Mouse (Mus musculus) spleen, postnatal 36 days (tissue): ENCODE results near the gene D330020A13Rik.
"Not testable (repeated sequence)": the region's sequence is repeated elsewhere in the genome, so short reads cannot be mapped to it uniquely, and the experiment has no call there.

Experiments used
- DNase-seq, 2 experiments: peaks; one replicate each; pipeline ENCODE4 v3.0.0; 2022; ENCODE audit warnings: low spot score in 2 of 2, mixed read lengths in 1 of 2

Gene D330020A13Rik

DNA sequence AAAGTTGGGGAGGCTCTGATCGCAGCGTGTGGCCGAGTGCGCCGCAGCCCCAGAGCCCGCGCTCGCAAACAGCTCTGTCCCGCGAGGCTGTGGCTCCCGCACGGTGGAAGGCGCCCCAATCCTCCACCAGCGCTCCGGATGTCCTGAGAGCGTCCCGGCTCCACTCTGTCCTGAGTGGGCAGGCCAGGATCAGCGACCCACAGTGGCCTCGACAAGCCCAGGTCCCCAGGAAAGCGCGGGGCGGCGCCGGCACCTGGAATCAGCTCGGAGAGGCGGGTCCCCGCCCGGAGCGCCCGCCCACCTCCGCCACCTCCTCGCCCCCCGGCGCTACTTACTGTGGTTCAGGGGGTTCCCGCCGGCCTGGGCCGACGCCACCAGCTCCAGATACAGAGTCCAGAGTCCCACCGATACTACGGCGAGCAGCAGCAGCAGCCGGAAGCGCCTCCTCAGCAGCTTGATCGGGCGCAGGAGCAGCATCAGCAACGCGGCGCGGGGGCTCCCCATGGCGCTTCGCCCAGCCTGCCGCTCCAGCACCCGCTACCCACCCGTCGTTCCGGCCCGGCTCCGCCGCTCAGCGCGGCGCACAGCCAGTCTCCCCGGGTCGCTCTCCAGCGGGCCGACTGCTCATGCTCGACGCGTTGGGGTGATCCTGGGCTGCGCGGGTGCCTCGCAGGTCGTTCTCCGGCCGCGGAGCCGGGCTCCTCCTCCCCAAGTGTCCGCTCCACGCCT lies at the start of gene D330020A13Rik, which contains the start of gene B4galnt3:
Gene D330020A13Rik (plus strand): TSS at position 309 of the 729 bp plus-strand sequence.
Gene B4galnt3 (minus strand): TSS at position 504 of the 729 bp plus-strand sequence.
- no peak for DNase-seq

DNA sequence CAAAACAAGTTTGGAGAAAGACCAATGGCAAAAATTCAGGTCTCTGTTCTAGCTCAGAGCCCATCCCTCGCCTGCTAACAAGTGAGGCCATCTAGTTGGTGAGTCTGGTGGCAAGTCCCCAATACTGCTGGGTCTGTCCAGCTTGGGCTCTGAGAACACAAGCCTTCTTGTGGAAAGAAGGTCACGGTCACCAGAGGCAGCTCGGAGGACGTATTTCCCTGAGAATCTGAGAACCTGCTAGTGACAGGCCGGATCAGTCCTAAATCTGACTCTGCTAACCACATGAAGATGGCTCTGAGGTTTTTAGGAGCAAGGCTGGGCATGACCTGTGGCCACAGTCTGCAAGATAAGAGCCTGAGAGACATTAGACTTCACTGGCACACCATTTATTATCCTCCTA lies 47.5 kb upstream of the D330020A13Rik start:
- no peak for DNase-seq

DNA sequence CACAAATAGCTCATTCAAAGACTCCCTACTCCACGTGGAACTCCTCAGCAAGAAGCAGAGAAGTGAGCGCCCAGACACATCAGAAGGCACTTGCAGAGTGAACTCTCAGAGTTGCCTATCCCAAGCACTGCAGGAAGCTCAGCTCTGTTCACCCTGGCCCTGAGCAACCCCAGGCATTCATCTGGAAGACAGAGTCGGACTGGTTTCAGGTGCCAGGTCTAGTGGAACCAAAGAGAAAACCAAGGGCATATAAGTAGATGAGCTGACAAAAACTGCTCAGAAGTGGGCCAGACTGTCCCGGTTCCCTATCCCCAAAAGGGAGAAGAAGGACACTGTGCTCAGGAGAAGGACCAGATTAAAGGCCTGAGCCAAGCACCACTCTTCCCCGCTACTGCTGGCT lies 44.3 kb upstream of the D330020A13Rik start:
- no peak for DNase-seq

DNA sequence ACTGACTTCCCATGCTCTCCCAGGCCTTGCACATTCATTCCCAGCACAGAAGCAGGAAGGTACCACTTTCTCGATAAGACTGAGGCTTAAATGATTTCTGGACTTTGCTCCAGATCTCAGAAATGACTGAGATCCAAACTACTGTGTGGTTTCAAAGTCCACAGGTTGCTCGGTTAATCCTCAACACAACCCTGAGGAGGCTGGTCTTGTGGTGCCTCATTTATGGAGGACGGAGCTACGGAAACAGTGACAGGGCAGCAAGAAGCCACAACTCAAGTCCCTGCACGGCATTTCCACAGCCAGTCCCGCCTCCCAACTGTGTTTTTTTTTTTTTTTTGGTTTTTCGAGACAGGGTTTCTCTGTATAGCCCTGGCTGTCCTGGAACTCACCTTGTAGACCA lies 43.2 kb upstream of the D330020A13Rik start:
- no peak for DNase-seq

DNA sequence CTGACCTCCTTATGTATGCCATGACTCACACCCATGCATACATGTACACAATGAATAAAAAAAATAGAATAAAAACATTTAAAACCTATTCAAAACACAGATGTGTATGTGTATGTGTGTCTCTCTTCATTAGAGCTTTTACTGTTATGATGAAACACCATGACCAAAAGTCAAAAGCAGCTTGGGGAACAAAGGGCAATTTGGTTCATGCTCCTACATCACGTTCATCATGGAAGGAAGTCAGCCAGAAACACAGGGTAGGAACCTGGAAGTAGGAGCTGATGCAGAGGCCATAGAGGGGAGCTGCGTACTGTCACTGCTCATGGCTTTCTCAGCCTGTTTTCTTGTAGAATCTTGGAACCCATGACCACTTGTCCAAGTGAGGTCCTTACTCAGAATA lies 41.4 kb upstream of the D330020A13Rik start:
- DNase-seq: no peak

DNA sequence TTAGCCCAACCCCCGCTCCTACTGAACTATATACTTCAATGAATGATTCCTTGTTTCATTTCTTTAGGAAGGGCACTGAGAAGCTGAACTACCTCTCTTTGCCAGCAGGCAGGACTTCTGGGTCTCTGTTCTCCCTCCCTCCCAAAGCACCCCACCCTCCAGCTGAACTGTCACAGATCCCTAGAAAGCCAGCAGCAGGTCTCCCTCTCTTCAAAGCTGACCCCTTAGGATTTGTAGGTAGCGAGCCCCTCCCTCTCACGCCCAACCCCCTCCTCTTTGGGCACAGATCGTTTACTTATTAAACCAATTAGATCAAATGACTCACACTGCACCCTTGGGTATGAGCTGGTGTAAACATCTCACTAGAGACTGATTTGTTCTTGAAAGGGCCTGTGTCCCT lies 39.5 kb upstream of the D330020A13Rik start:
- no peak for DNase-seq

DNA sequence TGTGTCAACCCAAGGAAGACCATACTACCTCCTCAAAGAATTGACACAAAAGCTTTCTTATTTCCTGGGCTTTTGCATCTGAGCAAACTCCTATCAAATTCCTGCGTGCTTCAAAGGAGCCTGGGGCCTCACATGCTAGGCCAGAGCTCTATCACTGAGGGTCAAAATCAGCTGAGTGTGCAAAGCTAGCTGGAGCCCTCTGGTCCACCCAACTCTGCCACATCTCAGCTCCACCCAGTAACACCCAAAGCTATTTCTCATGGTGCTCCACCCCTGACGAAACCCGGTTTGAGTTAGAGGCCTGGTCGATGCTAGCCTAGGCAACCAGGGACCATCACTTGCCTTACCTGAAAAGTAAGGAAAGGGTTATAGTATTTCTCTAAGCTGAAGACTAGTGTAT lies 39.0 kb upstream of the D330020A13Rik start:
- no peak for DNase-seq

DNA sequence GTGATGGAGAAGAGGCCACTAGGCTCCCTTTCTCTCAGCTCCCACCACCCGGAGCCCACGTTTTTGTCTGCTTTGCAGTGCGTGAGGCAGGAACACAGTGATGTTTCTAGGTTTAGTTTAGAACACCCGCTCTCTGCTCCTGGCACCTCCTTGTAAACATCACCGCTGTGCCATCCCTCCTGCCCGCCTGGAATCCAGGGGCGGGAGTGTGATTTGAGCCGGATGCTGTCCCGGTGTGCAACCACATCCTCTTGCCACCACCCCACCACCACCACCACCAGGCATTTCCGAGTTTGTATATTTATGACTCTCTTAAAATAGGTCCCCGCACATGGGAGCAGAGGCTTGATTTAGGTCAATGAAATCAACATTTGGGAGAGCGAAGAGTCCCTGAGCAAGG lies 38.5 kb upstream of the D330020A13Rik start:
- DNase-seq: no peak

DNA sequence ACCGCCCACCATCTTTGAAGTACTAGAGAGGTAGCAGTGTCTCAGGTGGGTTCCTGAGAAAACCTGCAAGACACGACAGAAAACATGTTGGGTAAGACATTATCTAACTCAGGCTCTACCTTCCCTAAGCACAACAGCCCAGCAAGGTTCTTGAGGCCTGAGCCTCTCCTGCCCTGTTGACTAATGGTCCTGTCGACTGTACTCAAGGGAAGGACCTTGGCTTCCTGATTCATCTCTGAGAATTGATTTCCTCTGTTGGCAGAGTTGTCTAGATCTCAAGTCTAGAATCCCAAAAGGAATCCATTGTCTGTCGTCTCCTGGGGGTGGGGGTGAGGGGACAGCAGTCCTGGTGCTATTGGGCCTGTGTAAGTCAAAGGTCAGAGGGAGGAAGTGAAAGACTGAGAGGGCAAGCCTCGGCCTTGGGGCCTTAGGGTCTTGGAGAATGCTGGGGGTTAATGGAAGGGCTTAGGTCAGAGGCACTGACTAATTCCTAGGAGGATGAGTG lies 37.7 kb upstream of the D330020A13Rik start:
- no peak for DNase-seq

DNA sequence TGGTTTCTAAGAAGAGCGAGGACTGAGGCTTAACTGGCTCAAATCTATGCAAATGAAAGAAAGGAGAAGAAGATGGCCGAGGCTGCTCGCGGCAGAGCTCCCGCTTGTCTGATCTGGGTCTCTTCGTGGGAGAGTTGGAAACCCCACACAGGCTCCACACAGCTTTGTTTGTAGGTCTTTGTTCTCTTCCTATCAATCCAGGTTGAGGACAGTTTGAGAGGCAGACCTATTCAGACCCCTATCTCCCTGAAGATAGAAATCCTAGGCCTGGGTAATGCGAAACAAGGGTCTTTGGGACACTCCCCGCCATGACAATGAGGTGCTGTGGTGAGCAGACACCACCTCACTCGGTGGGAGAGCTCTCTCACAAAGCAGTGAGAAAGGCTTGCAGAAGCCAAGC lies 34.7 kb upstream of the D330020A13Rik start:
- no peak for DNase-seq

DNA sequence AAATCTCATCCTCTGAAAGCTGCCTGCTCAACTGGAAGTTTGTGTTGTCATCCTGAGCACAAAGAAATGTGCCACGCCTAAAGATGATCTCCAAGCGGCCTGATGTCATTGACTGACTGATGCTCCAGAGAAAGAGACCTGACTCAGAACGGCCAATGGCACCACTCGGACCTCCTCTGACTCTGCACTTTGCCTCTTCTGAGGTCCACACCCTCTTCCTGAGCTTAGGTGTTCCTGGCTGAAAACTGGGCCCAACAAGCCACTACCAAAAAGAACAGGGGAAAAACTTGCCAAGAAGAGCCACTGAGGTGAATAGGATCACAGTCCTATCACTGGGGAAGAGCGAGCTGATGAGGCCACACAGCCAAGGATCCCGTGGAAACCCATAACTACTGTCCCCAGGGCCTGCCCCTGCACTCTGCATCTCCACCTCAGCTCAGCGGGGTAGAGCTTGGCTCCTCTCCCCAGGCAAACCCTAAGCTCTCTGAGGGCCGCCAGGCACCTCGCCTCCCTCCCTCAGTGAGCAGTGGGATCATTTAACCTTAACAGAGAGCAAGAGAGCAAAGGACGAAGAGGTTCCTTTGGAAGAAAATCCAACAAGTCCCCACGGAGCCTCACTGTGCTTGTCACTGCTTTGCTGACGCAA lies 31.2 kb upstream of the D330020A13Rik start:
- no peak for DNase-seq

DNA sequence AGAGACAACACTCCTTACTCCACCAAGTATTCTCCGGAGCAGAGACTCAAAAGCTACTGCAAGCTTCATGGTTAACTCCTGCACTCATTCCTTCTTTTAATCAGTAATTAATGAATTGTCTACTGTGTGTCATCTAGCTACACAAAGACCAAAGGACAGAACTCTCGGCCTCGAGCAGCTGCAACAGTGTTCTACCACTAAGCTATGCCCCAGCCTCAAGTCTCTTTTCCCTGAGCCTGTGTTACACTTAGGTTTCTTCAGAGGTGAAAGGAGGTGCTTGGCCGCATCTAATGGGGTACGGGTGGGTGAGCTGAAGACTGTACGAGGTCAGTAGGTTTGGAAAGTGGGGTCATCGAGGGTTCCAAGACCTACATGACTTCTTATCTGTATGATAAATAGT lies 30.6 kb upstream of the D330020A13Rik start:
- no peak for DNase-seq

DNA sequence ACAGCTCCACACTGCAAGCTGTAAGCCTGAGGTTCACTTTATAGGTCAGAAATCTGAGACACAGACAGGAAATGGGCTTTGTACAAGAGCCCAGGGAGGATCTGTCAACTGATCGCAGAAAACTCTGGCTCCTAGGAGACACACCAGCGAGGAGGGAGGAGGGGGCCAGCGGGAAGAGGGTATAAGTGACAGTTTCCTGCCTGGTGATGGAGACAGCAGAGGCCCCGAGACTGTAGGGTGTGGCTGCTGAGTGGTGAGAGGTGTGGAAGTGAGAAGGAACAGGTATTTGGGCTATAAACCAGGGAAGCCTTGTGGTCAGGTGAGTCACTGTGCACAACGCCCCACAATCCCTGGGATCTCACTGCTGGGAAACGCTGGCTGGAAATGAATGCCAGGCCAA lies 30.0 kb upstream of the D330020A13Rik start:
- DNase-seq: no peak

DNA sequence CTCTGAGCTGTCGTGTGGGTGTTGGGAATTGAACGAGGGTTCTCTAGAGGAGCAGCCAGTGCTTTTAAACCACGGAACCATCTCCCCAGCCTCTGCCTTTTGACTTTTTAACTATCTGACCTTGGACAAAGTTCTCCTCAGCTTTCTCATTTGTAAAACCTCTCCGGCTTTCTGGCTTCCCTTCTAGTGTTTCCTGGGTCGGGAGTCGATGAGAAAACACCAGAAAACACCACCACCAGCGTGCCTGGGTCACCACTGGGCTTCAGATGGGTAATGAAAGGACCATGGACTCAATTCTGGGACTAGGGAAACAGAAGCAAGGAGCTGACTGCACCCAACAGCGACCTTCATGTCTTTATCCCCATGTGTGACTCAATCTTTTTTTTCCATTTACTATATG lies 20.0 kb upstream of the D330020A13Rik start:
- DNase-seq: no peak

DNA sequence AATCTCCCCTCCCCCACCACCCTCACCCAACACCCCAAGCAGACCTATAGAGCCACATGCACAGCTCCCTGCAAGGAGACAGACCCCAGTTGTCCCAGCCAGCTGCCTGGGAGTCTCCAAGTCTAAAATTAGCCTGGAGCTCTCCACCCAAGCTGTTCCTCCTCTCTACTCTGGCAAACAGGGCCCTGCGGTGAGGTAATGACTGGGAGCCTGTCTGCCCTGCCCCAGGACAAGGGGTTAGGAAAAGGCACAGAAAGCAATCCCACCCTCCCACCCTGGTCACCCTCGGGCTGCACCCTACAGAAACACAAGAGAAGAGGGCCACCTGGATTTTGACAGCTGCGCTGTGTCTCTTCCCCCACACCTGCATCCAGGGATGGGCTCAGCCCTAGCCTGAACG lies 19.3 kb upstream of the D330020A13Rik start:
- DNase-seq: no peak

DNA sequence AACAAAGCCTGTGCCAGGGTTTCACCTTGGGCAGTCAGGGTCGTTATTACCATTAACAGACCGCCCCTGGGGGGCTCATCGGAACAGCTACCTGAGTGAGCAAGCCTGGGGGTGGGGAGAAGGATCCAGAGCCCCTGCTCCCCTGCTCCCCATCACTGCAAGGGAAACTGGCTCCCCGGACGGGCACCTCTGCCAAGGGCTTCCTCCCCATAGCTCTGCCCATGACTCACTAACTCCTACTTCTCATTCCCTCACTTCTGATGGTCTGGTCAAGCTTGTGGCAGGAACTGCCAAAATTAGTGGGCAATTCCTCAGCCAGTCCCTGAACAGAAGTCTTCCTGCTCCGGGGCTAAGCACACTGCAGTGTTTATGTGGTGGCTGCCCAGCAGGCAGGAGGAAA lies 18.9 kb upstream of the D330020A13Rik start:
- no peak for DNase-seq

DNA sequence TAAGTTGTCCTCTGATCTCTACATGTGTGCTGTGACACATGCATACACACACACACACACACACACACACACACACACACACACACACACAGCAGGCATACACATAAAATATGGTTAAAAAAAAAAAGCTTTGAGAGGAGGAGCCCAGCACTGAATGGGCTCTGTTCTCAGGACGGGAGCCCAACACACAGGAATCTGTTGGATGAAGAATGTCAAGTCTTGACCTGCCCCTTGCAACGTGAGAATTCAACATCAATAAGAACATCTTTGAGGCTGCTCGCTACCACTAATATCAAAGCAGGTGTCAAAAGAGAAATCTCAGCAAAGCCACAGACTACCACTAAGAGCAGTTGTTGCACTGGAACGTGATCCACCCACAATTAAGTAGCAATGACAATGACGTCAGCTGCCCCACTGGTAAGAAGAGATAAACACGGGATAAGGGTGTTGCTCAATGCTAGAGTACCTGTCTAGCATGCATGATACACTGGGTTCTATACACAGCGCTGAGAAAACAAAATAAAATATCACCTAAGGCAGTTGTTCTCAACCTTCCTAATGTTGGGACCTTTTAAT lies 17.2 kb upstream of the D330020A13Rik start:
- DNase-seq: no peak

DNA sequence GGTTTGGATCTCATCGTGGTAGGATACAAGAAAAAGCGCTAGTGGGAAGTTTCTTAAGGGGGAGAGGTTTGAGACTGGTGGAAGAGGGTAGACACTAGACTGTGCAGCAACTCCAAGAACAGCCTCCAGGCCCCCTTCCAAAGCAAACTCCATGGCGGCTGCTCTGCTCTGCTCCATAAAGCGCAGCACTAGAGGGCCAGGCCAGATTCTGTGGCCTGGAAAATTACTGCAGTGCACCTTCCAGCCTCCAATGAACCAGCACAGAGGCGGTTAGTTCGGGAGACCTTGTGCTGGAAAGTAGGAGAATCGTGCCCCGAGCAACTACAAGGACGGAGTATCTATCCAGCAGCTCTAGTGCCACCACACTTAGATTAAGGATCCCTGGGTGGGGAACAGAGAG lies 6.9 kb upstream of the D330020A13Rik start:
- no peak for DNase-seq

DNA sequence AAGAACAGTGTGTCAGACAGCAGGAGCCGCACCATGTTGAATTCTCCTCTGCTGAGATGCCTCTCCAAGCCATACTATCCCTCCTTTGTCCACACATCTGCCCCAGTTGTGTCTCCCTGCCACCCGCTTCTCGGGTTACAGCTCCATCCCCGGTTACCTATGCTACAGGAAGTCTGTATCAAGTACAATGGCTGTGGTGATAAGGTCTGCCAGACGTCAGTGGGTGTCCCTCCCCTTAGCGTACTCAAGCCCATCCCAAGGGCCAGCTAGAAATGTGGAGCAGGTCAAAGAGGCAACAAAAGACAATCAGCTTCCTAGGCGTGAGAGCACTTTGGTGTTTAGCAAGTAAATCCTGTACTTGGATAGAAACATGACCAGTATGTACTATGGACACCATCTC lies 5.6 kb upstream of the D330020A13Rik start:
- no peak for DNase-seq

DNA sequence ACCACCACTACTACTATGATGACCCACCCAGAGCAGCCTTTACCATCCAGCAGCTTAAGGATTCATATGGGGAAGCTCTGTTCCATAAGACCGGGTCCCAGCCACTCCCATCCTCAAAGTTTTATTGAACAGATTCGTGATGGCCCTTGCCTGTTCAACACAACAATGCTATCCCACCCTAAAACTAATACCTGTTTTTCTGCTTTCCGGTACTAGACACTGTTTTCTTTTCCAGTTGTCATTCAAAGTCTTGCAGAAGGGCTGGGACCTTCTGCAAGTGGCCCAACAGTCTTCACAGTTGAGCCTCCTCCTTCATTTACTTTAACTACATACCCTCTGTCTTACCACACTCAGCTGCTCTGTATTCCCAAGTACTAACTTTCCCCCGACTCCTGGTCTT lies 4.7 kb upstream of the D330020A13Rik start:
- no peak for DNase-seq

DNA sequence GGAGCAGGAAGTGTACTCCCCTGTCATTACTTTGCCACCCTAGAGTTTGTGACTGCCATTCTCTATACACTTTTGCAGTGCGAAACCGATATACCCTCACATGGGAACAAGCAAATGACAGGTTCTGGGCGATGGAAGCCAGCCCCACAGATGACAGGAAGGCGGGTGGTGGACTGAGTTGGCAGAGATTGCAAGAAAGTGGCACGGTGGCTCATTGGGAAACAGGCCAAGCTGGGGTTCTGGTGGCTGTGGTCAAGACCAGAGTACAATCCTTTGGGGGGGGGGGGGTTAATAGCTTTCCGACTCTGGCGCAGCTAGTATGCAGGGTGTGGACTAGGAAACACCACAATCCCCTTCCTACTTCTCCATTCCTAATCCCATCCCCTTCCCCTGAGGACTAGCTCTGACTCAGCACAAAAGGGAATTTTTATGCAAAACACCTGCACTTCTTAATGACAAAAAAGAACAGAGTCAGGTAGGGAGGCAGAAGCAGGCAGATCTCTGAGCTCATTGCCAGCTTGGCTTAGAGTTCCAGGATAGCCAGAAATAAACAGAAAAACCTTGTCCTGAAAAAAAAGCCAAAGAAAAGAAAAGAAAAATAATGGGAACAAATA lies 2.7 kb upstream of the D330020A13Rik start:
- no peak for DNase-seq

DNA sequence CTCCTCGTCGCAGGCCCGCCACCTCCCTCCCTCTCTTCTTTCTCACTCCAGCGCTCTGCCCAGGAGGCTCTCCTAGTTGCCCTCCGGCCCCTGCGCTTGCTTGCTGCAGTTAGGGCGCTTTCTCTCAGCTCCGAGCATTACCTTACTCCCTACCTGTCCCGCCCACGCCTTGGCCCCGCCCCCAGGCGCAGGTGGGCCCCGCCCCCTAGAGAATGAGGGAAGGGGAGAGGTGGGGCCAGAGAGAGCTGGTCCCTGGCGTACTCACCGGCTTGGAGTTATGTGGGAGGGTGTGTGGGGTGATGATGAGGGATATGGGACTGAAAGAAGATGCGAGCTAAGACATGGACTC lies 595 bp downstream of the D330020A13Rik start:
- peak; percentile 2 to 11 for DNase-seq

DNA sequence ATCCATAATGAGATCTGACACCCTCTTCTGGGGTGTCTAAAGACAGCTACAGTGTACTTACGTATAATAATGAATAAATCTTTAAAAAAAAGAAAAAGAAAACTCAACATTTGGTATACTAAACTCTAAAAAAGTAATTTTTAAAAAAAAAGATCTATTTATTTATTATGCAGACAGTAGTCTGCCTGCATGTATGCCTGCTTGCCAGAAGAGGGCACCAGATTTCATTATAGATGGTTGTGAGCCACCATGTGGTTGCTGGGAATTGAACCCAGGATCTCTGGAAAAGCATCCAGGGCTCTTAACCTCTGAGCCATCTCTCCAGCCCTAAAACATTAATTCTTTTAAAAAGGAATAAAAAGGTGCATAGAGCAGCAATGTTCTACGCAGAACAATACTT lies 2.4 kb downstream of the D330020A13Rik start:
- not testable (repeated sequence) for DNase-seq
